Mouse (Mus musculus) forebrain, postnatal 0 days (tissue): ENCODE results near the gene Hipk4. TPM values are rescaled to one million over a fixed set of nuclear protein-coding genes. Genes with fewer than 3 reads are reported as not detected.
A peak's percentile ranks its signal among the peaks of the same experiment; 100 is the strongest.

Experiments
- ATAC-seq: fragments of 200-750 bp; cut with Nextera tagmentation; 2 replicates; pipeline ENCODE4 v1.8.0; 2017; ENCODE audit warnings: mild to moderate bottlenecking, moderate library complexity
- DNase-seq: peaks from one replicate; pipeline ENCODE4 v3.0.0-alpha.2; 2015
- H3K27ac ChIP-seq: fragments of 300-500 bp; sonication (generic); 2 replicates; pipeline ENCODE4 v1.5.1; 2014; ENCODE audit warnings: low read depth, mild to moderate bottlenecking, antibody characterized with exemption, low read length, moderate library complexity, mixed read lengths
- H3K27me3 ChIP-seq: fragments of 300-500 bp; sonication (generic); 2 replicates; pipeline ENCODE4 v1.6.1; 2014; ENCODE audit warnings: mild to moderate bottlenecking, low read length, mixed read lengths; ENCODE audit not compliant: insufficient read depth
- H3K36me3 ChIP-seq: fragments of 300-500 bp; sonication (generic); 2 replicates; pipeline ENCODE4 v1.6.1; 2014; ENCODE audit warnings: mild to moderate bottlenecking, moderate library complexity; ENCODE audit not compliant: insufficient read depth
- H3K4me1 ChIP-seq: fragments of 300-500 bp; sonication (generic); 2 replicates; pipeline ENCODE4 v1.6.1; 2014; ENCODE audit warnings: antibody characterized with exemption; ENCODE audit not compliant: insufficient read depth
- H3K4me2 ChIP-seq: fragments of 300-500 bp; sonication (generic); 2 replicates; pipeline ENCODE4 v1.6.1; 2014; ENCODE audit warnings: low read depth, mild to moderate bottlenecking, moderate library complexity
- H3K4me3 ChIP-seq: fragments of 300-500 bp; sonication (generic); 2 replicates; pipeline ENCODE4 v1.5.1; 2014; ENCODE audit warnings: low read depth, low read length, mixed read lengths
- H3K9ac ChIP-seq: fragments of 300-500 bp; sonication (generic); 2 replicates; pipeline ENCODE4 v1.6.1; 2014; ENCODE audit warnings: mild to moderate bottlenecking
- H3K9me3 ChIP-seq: fragments of 300-500 bp; sonication (generic); 2 replicates; pipeline ENCODE4 v1.6.1; 2016; ENCODE audit warnings: low read length
- CTCF ChIP-seq: sonication (generic); IDR thresholded peaks from 2 replicates; pipeline ENCODE4 v1.5.1; 2016; ENCODE audit warnings: antibody characterized with exemption, control low read depth, low read depth
- WGBS: fragments of 180-500 bp; shearing (Covaris S2); extraction: QIAGEN DNeasy Blood & Tissue Kit; methylation state at CpG from one replicate; pipeline ENCODE4 v1.1.7; 2014; 5-methylcytosine and 5-hydroxymethylcytosine counted together
- polyA plus RNA-seq: library from polyadenylated mRNA; unstranded; fragments of >200 nt; fragmentation: Nextera tagmentation; extraction: Ambion mirVana; gene quantifications from 2 replicates; pipeline ENCODE4 v1.2.1, GENCODE M21; 2015
- total RNA-seq: library from RNA; depleted of rRNA; stranded (reverse); fragments of >200 nt; gene quantifications from 2 replicates; pipeline ENCODE4 v1.2.3, GENCODE M21; 2014

The Hipk4 gene
- total and polyA plus RNA-seq, 2 experiments from 2014 or later: 0.27 to 0.95 TPM

DNA sequence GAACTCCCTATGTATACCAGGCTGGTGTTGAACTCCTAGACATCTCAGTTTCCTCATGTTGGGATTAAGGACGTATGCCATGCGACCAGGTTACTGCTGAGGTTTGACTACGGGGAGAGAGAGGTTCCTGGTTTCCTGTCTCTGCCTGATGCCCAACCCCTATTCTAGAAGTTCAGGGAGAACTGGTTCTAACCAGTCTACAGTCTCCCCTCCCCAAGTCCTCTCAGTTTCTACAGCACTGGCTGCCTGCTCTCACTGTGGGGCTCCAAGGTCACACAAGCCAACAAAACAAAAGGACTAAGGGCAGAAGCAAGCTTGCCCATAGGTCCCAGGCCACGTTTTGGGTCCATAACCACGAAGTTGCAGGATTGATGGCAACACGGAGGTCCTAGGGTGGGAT lies 26.5 kb downstream of the Hipk4 start:
- DNase-seq: no peak
- Histone ChIP-seq H3K27ac (no peak overlapping the region), H3K4me3 (no peak overlapping the region), H3K4me2 (no peak overlapping the region), H3K36me3 (no peaks in the 10 kb centered on the region), H3K4me1 (0 out of 2 replicates have a peak, but pooled peaks cover 8% of the 10 kb centered on the region), H3K9ac (no peak overlapping the region), H3K9me3 (no peaks in the 10 kb centered on the region), H3K27me3 (no peaks in the 10 kb centered on the region)
- WGBS: 77% methylated on average over 6 of the region's 6 CpGs
- no peak for TF ChIP-seq CTCF
- ATAC-seq: no peak

DNA sequence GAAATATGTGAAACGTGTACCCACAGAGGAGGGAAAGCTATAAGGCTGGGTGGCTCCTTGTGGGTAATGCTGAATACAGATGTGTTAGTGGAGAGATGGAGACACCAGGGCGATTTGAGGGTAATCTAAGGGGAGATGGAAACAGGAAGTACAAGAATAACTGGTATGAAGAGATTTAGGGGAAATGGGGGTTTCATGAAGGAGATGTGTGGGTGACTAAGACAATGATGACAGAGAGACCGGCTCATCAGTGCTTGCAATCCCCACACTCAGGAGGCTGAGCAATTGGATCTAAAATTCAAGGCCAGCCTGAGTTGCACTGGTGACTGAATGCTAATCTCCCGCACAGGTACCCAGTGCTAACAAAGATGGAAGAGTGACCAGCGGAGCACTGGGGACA lies 29.0 kb downstream of the Hipk4 start:
- Histone ChIP-seq H3K27ac (no peak overlapping the region), H3K4me2 (peak overlapping the region; percentile 76), H3K4me3 (peak overlapping the region; percentile 66), H3K36me3 (peaks cover 12% of the 10 kb centered on the region), H3K27me3 (no peaks in the 10 kb centered on the region), H3K9me3 (no peaks in the 10 kb centered on the region), H3K9ac (peak overlapping the region; percentile 65; the same call in 1 of the 2 replicates), H3K4me1 (0 out of 2 replicates have a peak, but pooled peaks cover 8% of the 10 kb centered on the region)
- no peak for TF ChIP-seq CTCF
- no peak for ATAC-seq
- 60% methylated on average over 5 of the region's 5 CpGs for WGBS
- DNase-seq: no peak

DNA sequence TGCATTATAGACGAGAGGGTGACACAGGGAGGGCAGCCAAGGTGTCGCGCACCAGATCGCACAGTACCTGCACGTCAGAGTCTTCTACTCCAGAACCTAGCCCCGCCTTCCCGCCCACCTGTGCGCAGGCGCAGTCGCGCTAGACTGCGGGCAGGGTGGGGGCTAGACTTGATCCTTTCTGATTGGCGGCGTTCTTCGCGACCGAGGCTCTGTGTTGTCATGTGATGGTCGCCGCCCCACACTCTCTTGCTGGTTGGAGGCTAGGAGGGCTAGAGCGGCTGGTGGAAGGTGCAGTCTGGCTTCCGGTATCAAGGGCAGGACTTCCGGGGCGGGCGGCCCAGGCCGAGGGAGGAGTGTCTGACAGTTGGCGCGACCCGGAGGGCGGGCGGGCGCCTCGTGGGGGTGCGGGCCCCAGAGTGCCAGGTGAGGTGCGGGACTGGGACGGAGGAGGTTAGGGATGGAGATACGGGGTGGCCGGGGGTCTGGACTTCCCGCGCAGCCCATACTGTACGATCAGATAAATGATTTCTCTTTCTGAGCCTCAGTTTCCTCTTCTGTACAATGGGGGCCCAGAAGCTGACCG lies 30.0 kb downstream of the Hipk4 start, which contains the start of the genes Pld3 and 2310022A10Rik:
Gene Pld3, minus strand, starts transcription at position 288 of the 583 bp plus-strand sequence.
Gene 2310022A10Rik, plus strand, starts transcription at position 303 of the 583 bp plus-strand sequence.
- 2% methylated on average over 38 of the region's 41 CpGs for WGBS
- Histone ChIP-seq H3K27ac (peak within 1 kb of the TSS; percentile 64; the same call in 1 of the 2 replicates), H3K4me1 (0 out of 2 replicates have a peak, but pooled peaks cover 8% of the 10 kb centered on the region), H3K4me3 (peak within 1 kb of the TSS; percentile 66), H3K9ac (peak within 1 kb of the TSS; percentile 65), H3K9me3 (no peaks in the 10 kb centered on the region), H3K4me2 (peak within 1 kb of the TSS; percentile 76), H3K36me3 (peaks cover 12% of the 10 kb centered on the region), H3K27me3 (no peaks in the 10 kb centered on the region)
- peak; percentile 100 for ATAC-seq
- peak; percentile 96 for DNase-seq
- no peak for TF ChIP-seq CTCF

DNA sequence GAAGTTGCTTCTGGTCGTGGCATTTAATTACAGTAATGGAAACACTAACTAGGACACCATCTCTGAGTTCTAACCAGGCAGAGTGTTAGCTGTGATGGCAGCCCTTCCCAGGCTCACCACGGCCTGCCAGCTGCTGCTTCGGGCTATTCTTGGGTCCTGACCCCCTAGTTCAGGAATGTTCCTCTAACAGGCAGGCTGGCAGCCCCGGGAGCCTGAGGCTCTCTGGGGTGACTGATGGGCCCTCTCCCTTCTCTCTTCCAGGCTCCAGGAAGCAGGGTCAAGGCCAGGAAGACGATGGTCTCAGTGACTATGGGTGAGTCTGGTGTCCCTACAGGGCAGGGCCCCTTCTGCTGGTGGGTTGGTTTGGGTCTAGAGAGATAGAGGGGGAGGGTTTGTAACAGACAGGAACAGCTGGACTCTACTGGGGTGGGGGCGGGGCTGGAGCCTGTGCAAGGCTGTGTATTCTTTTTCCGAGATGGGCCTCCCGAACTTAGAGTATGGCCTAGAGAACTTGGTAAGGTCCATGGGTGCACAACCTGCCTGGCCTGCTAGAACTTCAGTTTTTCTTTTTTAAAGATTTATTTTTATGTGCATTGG lies 37.3 kb downstream of the Hipk4 start:
- Histone ChIP-seq H3K27me3 (no peaks in the 10 kb centered on the region), H3K27ac (no peak overlapping the region), H3K36me3 (peaks cover 70% of the 10 kb centered on the region), H3K9ac (no peak overlapping the region), H3K4me3 (no peak overlapping the region), H3K4me1 (no peaks in the 10 kb centered on the region), H3K4me2 (no peak overlapping the region), H3K9me3 (no peaks in the 10 kb centered on the region)
- TF ChIP-seq CTCF: no peak
- ATAC-seq (no peak), DNase-seq (no peak)
- WGBS: 84% methylated on average over 8 of the region's 8 CpGs

DNA sequence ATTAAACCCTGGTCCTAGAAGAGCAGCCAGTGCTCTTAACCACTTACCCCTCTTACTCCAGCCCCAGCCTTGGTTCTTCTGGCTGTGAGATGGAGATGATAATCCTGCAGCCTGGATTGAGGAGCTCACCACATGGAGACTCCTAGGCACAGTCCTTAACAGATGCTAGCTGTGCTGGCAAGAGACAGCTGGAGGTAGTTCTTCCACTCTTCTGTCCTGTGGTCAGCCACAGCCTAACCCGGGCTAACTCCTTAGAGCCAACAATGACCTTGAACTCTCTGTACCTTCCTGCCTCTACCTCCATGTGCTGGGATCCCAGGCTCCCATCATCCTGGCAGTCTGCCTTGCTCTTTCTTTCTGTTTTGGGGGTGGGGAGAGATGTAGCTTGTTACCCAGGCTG lies 37.9 kb downstream of the Hipk4 start:
- 93% methylated on average over 1 of the region's 1 CpGs for WGBS

DNA sequence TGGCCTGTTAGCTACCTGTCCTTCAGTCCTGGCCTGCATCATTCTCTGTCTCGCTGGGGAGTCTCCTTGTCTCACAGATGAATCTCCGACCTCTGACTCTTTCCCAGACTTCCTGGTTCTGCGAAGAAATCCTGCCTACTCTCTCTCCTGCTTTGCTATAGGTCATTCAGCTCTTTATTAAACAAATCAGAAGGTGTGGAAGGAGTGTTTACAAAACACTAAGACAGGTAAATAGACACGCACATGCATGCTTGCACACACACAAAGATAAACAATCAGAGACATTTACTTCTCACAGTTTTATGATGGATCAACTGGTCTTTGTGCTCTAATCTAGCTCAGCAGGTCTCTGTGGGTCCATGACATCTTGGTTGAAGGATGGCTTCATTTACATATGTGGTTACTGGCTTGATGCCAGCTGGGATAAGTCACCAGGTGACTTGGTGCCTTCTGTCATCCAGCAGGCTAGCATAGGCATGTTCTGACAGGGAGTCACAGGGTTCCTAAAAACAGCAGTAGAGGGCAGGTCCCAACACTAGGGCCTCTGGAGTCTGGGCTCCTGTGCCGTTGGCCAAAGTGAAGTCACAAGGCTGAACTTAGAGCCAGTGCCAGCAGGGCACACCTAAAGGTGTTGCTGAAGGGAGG lies 46.6 kb downstream of the Hipk4 start:
- ATAC-seq: no peak
- Histone ChIP-seq H3K4me1 (no peaks in the 10 kb centered on the region), H3K4me2 (no peak overlapping the region), H3K27me3 (no peaks in the 10 kb centered on the region), H3K9ac (no peak overlapping the region), H3K36me3 (peaks cover 77% of the 10 kb centered on the region), H3K27ac (no peak overlapping the region), H3K4me3 (no peak overlapping the region), H3K9me3 (no peaks in the 10 kb centered on the region)
- DNase-seq: no peak
- WGBS: 86% methylated on average over 5 of the region's 5 CpGs
- TF ChIP-seq CTCF: no peak

More for the DNA sequence above, 37.9 kb downstream of the Hipk4 start:
- no peak for ATAC-seq
- no peak overlapping the region for H3K9ac ChIP-seq
- H3K27me3 ChIP-seq: no peaks in the 10 kb centered on the region
- H3K27ac ChIP-seq: no peak overlapping the region
- H3K4me2 ChIP-seq: no peak overlapping the region
- H3K36me3 ChIP-seq: peaks cover 68% of the 10 kb centered on the region
- H3K4me1 ChIP-seq: no peaks in the 10 kb centered on the region
- H3K9me3 ChIP-seq: no peaks in the 10 kb centered on the region
- no peak for DNase-seq
- TF ChIP-seq CTCF: no peak
- H3K4me3 ChIP-seq: no peak overlapping the region

DNA sequence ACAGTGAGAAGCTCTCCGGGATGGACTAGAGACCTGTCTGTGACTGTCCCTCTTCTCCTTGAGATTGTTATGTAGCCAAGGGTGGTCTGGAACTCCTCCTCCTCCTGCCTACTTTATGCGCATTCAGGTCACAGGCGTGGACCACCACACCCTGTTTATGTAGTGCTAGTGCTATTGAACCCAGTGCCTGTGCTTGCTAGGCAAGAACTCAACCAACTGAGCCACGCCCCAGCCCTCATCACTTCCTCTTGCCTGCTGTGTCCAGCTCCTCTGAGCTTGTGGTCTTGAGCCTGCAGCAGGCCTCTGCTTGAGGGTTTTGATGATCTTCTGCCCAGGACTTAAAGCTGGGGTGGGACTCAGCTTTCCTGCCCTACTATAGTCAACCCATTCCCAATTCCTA lies 49.1 kb downstream of the Hipk4 start:
- Histone ChIP-seq H3K9me3 (no peaks in the 10 kb centered on the region), H3K4me2 (no peak overlapping the region), H3K9ac (no peak overlapping the region), H3K27ac (no peak overlapping the region), H3K27me3 (no peaks in the 10 kb centered on the region), H3K4me3 (no peak overlapping the region), H3K4me1 (no peaks in the 10 kb centered on the region), H3K36me3 (peaks cover 84% of the 10 kb centered on the region)
- no peak for TF ChIP-seq CTCF
- 97% methylated on average over 4 of the region's 4 CpGs for whole genome bisulfite sequencing
- DNase-seq (no peak), ATAC-seq (no peak)
